ENCODE assay signal across 22 mouse cellular contexts in the genomic region with DNA sequence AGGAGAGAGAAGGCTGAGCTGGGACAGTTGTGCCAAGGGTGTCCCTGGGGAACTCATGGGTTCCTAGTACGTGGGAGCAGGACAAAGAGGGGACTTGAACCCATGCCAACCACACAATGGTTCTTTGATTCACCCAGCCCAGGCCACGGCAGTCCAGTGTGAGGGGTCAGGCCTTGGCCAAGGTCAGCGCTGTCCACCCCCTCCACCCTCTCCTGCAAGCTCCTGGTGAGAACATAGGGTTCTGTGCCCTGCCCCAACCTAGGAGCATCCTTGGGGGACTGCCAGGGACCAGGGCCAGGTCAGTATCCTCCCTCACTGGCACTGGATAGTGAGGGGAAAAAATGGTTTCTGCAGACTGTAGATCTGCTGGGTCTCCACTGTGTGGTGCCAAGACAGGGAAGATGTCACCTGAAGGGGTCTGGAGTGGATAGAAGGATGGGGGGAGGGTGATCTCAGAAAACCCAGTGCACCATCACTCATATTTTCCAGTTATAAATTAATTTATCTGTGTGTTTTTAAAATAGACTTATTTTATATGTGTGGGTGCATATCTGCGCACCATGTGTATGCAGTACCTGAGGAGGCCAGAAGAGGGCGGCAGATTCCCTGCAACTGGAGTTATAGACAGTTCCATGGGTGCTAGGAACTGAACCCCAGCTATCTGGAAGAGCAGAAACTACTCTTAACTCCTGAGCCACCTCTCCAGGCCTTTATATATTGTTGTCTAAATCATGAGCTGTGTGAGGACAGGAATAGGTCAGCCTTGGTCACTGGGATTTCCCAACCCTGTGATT. TPM values are rescaled to one million over a fixed set of nuclear protein-coding genes. Genes with fewer than 3 reads are reported as not detected.
DNase-seq lines count a peak whose midpoint lies in the region; ATAC-seq and TF ChIP-seq lines count a peak whose summit lies in the region.
"Had no signal": no experiment of that assay in that cellular context is flagged by ENCODE, and none has a peak within 500 bp of the region (broad histone marks: within the 10 kb centered on the region; RNA-seq: fewer than 3 reads in every experiment).

No protein-coding gene starts in this region.

- no peak overlapping the region for H3K9ac ChIP-seq in liver, postnatal 0 days (replicated peaks)
- H3K9ac ChIP-seq: forebrain, embryonic 15.5 days; limb, embryonic 15.5 days had no signal

- no peak overlapping the region for H3K4me3 ChIP-seq in kidney, adult 2 months (ENCODE audit: insufficient read depth, low read depth, low read length)
- H3K4me3 ChIP-seq in liver, postnatal 0 days (ENCODE audit: low read depth, low read length) = no peak overlapping the region
- H3K4me3 ChIP-seq: forebrain, embryonic 15.5 days; limb, embryonic 15.5 days; midbrain, embryonic 10.5 days; myocyte had no signal

- 67% methylated on average over 5 of the region's 5 CpGs for WGBS in kidney, adult 2 months
- 68% methylated on average over 5 of the region's 5 CpGs for WGBS in liver, postnatal 0 days (ENCODE audit: insufficient replicate concordance)

- DNase-seq in kidney, adult 2 months = no peak
- no peak for DNase-seq in kidney, postnatal 4 days
- peak; percentile 46 to 47 for DNase-seq in B cell, adult 2 months
- DNase-seq in ES-CJ7 (ENCODE audit: low read depth, low spot score) = peak; percentile 42
- peak; percentile 15 for DNase-seq in liver, postnatal 0 days
- DNase-seq in adrenal gland, postnatal 25 days = no peak
- DNase-seq in cerebellum, adult 18-20 months = no peak
- DNase-seq: adrenal gland, adult 2 months; heart, adult 18-20 months; kidney, adult 9 months; lung, postnatal 14 days; retina, postnatal 1 day; thymus, adult 18-20 months had no signal

- H3K4me1 ChIP-seq in kidney, adult 2 months (ENCODE audit: control insufficient read depth, insufficient read depth, low read length) = no peaks in the 10 kb centered on the region
- peaks cover 7% of the 10 kb centered on the region for H3K4me1 ChIP-seq in liver, postnatal 0 days (ENCODE audit: insufficient read depth)

- TF ChIP-seq POLR2A in kidney, adult 2 months (IDR thresholded peaks at IDR 0.05; ENCODE audit: low read depth, low read length) = no peak

- no peak for ATAC-seq in liver, postnatal 0 days
- ATAC-seq: forebrain, embryonic 15.5 days; hindbrain, embryonic 16.5 days had no signal

- H3K27ac ChIP-seq in kidney, adult 2 months (ENCODE audit: insufficient read depth, low read depth, low read length) = no peak overlapping the region
- no peak overlapping the region for H3K27ac ChIP-seq in liver, postnatal 0 days (ENCODE audit: low read depth)
- H3K27ac ChIP-seq: forebrain, embryonic 15.5 days; limb, embryonic 15.5 days; midbrain, embryonic 10.5 days had no signal

- no peaks in the 10 kb centered on the region for H3K36me3 ChIP-seq in kidney, adult 2 months (ENCODE audit: control insufficient read depth, insufficient read depth, low read length)
- H3K36me3 ChIP-seq in liver, postnatal 0 days (replicated peaks; ENCODE audit: insufficient read depth, low read length) = no peaks in the 10 kb centered on the region
- H3K36me3 ChIP-seq: forebrain, embryonic 15.5 days; limb, embryonic 15.5 days; midbrain, embryonic 10.5 days had no signal

- no peak for TF ChIP-seq EP300 in liver, postnatal 0 days (IDR thresholded peaks at IDR 0.05; ENCODE audit: low read depth)

- no peak overlapping the region for H3K4me2 ChIP-seq in liver, postnatal 0 days (ENCODE audit: low read depth, low read length)
- H3K4me2 ChIP-seq: forebrain, embryonic 15.5 days; limb, embryonic 15.5 days had no signal

- 0 out of 2 replicates have a peak, but pooled peaks have one; percentile 23 for TF ChIP-seq CTCF in kidney, adult 2 months (conservative IDR thresholded peaks at IDR 0.05; ENCODE audit: insufficient read depth, insufficient read length, low read depth, low read length)
- TF ChIP-seq CTCF in liver, postnatal 0 days (IDR thresholded peaks at IDR 0.05; ENCODE audit: low read depth) = peak; percentile 55

- H3K27me3 ChIP-seq in kidney, adult 2 months (replicated peaks; ENCODE audit: control insufficient read depth, insufficient read depth, low read length) = no peaks in the 10 kb centered on the region
- peaks cover 28% of the 10 kb centered on the region for H3K27me3 ChIP-seq in liver, postnatal 0 days (ENCODE audit: insufficient read depth, low read length)

- H3K9me3 ChIP-seq in liver, postnatal 0 days (ENCODE audit: low read length) = 0 out of 2 replicates have a peak, but pooled peaks cover 4% of the 10 kb centered on the region
- H3K9me3 ChIP-seq: forebrain, embryonic 15.5 days; limb, embryonic 15.5 days had no signal

RNA-seq across cellular contexts. Expression of gene Fstl3, which starts 2.4 kb away (rescaled TPM):
- 17.0 and 24.1 TPM in 2 replicates for polyA plus RNA-seq in kidney, adult 2 months (2012; rRNA removed)
- polyA plus RNA-seq in liver, postnatal 0 days (2015; fragmentation: Nextera tagmentation; extraction: Ambion mirVana) = 0.36 and 0.63 TPM in 2 replicates
- total RNA-seq in adrenal gland, postnatal 25 days (2021) = 8.5 and 10.6 TPM in 2 replicates

RNA-seq across cellular contexts. Expression of gene Rnf126, which starts 7.9 kb away (rescaled TPM):
- polyA plus RNA-seq in kidney, adult 2 months (2012; rRNA removed) = 90.2 and 122 TPM in 2 replicates
- 28.2 and 34.1 TPM in 2 replicates for polyA plus RNA-seq in liver, postnatal 0 days (2015; fragmentation: Nextera tagmentation; extraction: Ambion mirVana)
- total RNA-seq in adrenal gland, postnatal 25 days (2021) = 59.5 and 63.8 TPM in 2 replicates

RNA-seq across cellular contexts. Expression of gene Prss57, which starts 16.1 kb away (rescaled TPM):
- 0.03 and 0.08 TPM in 2 replicates for polyA plus RNA-seq in kidney, adult 2 months (2012; rRNA removed)
- polyA plus RNA-seq in liver, postnatal 0 days (2015; fragmentation: Nextera tagmentation; extraction: Ambion mirVana) = 5.0 and 7.2 TPM in 2 replicates
- not detected in 2 replicates for total RNA-seq in adrenal gland, postnatal 25 days (2021)
- total RNA-seq: gastrocnemius, adult 18-20 months; heart, adult 18-20 months; heart, postnatal 25 days had no signal
- polyA plus RNA-seq: adrenal gland, adult 2 months; hindbrain, embryonic 16.5 days had no signal

RNA-seq across cellular contexts. Expression of gene Palm, which starts 18.7 kb away (rescaled TPM):
- 110 and 121 TPM in 2 replicates for polyA plus RNA-seq in kidney, adult 2 months (2012; rRNA removed)
- 7.9 and 9.2 TPM in 2 replicates for polyA plus RNA-seq in liver, postnatal 0 days (2015; fragmentation: Nextera tagmentation; extraction: Ambion mirVana)
- total RNA-seq in adrenal gland, postnatal 25 days (2021) = 57.1 and 99.3 TPM in 2 replicates

RNA-seq across cellular contexts. Expression of gene Fgf22, which starts 19.8 kb away (rescaled TPM):
- polyA plus RNA-seq in kidney, adult 2 months (2012; rRNA removed) = not detected in 2 replicates
- polyA plus RNA-seq in liver, postnatal 0 days (2015; fragmentation: Nextera tagmentation; extraction: Ambion mirVana) = not detected in 2 replicates
- not detected in 2 replicates for total RNA-seq in adrenal gland, postnatal 25 days (2021)
- total RNA-seq: adrenal gland, adult 2 months; gastrocnemius, adult 18-20 months; heart, adult 18-20 months; heart, postnatal 25 days; neutrophil, adult 5-6 weeks had no signal
- polyA plus RNA-seq: spleen, adult 2 months had no signal

Comparison
In these comparisons a context has a peak if more than half of its experiments do, and no peak if none do; other contexts are left out.
1. DNase-seq: peak in B cell, adult 2 months (2 of 2), ES-CJ7 (single experiment) and liver, postnatal 0 days (single experiment); none in kidney, adult 2 months (single experiment), kidney, postnatal 4 days (0 of 2), adrenal gland, postnatal 25 days (single experiment) and cerebellum, adult 18-20 months (0 of 2).
2. RNA of gene Fstl3, which starts 2.4 kb away (polyA plus RNA-seq): 17.0 to 24.1 TPM in kidney, adult 2 months; 0.36 to 0.63 TPM in liver, postnatal 0 days; every median in the first group is over 10 times any median in the second.